Mouse (Mus musculus) lung, embryonic 14.5 days (tissue): ENCODE measurements around the gene Fto. TPM values are rescaled to one million over a fixed set of nuclear protein-coding genes. Genes with fewer than 3 reads are reported as not detected.
A peak's percentile ranks its signal among the peaks of the same experiment; 100 is the strongest.

Experiments
- ATAC-seq: fragments of 200-750 bp; cut with Nextera tagmentation; 2 replicates; pipeline ENCODE4 v1.8.0; 2017; ENCODE audit warnings: mild to moderate bottlenecking, moderate TSS enrichment, moderate library complexity; ENCODE audit not compliant: insufficient read depth
- DNase-seq: peaks from one replicate; pipeline ENCODE4 v3.0.0-alpha.2; 2015
- H3K27ac ChIP-seq: fragments of 300-500 bp; sonication (generic); 2 replicates; pipeline ENCODE4 v1.5.1; 2014; ENCODE audit warnings: low read depth, mild to moderate bottlenecking, moderate library complexity
- H3K27me3 ChIP-seq: fragments of 300-500 bp; sonication (generic); 2 replicates; pipeline ENCODE4 v1.6.1; 2014; ENCODE audit warnings: low read length, control low read depth; ENCODE audit not compliant: insufficient read depth
- H3K36me3 ChIP-seq: fragments of 300-500 bp; sonication (generic); 2 replicates; pipeline ENCODE4 v1.6.1; 2014; ENCODE audit warnings: control low read depth; ENCODE audit not compliant: insufficient read depth
- H3K4me1 ChIP-seq: fragments of 300-500 bp; sonication (generic); 2 replicates; pipeline ENCODE4 v1.6.1; 2014; ENCODE audit warnings: antibody characterized with exemption, control low read depth; ENCODE audit not compliant: insufficient read depth
- H3K4me2 ChIP-seq: fragments of 300-500 bp; sonication (generic); 2 replicates; pipeline ENCODE4 v1.6.1; 2014; ENCODE audit warnings: mild to moderate bottlenecking
- H3K4me3 ChIP-seq: fragments of 300-500 bp; sonication (generic); 2 replicates; pipeline ENCODE4 v1.5.1; 2014; ENCODE audit warnings: low read depth, low read length
- H3K9ac ChIP-seq: fragments of 300-500 bp; sonication (generic); 2 replicates; pipeline ENCODE4 v1.6.1; 2014
- H3K9me3 ChIP-seq: fragments of 300-500 bp; sonication (generic); 2 replicates; pipeline ENCODE4 v1.6.1; 2016; ENCODE audit warnings: low read depth, low read length, control low read depth
- CTCF ChIP-seq: IDR thresholded peaks from 2 replicates; pipeline ENCODE4 v1.5.1; 2016; ENCODE audit warnings: antibody characterized with exemption, low read depth
- WGBS: fragments of 180-500 bp; shearing (Covaris S2); extraction: QIAGEN DNeasy Blood & Tissue Kit; methylation state at CpG from one replicate; pipeline ENCODE4 v1.1.7; 2014; 5-methylcytosine and 5-hydroxymethylcytosine counted together
- polyA plus RNA-seq: library from polyadenylated mRNA; unstranded; fragments of >200 nt; fragmentation: Nextera tagmentation; extraction: Ambion mirVana; gene quantifications from 2 replicates; pipeline ENCODE4 v1.2.1, GENCODE M21; 2014

Fto gene
- polyA plus RNA-seq, 1 experiment from 2014 or later, result 104 TPM

DNA sequence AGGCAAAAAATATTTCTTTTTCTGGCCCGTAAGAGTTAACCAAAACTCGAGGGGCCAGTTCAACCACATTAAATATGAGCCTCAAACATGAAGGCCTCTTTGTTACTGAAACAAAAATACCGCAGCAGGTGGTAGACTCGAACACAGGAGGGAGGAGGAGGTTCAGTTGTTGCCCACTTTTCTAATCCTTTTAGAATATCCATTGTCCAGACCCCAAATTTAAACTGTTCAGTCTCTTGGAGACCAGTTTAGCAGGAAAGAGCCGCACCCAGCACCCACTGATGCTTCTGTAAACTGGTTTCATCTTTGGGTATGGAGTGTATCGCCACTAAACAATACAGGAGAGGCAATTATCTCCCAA lies 196.6 kb downstream of the Fto start:
- H3K27me3 ChIP-seq, result no peaks in the 10 kb centered on the region
- no peak overlapping the region for H3K4me2 ChIP-seq
- no peaks in the 10 kb centered on the region for H3K36me3 ChIP-seq
- no peak overlapping the region for H3K9ac ChIP-seq
- 69% methylated on average over 6 of the region's 6 CpGs for WGBS
- no peak overlapping the region for H3K27ac ChIP-seq
- no peak for TF ChIP-seq CTCF
- H3K9me3 ChIP-seq, result no peaks in the 10 kb centered on the region
- H3K4me3 ChIP-seq, result no peak overlapping the region
- H3K4me1 ChIP-seq, result peaks cover 36% of the 10 kb centered on the region
- ATAC-seq (no peak), DNase-seq (no peak)

DNA sequence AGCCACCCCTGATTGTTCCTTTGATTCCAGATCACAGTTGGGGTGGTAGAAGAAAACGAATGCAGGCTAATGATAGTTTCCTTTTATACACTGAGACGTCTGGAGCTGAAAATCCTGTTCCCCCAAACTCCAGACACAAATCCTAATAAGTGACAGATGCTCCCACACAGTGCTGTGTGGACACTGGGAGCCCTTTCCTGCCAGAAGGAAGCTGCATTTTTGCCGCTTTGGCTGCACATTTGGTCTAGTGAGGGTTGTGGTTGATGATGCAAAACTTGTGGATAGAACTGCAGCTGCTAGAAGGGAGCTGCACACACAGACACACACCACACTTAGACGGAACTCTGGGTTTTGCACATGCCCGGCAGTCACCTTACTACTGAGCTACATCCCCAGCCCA lies 197.4 kb downstream of the Fto start:
- Histone ChIP-seq H3K27ac (no peak overlapping the region), H3K9me3 (no peaks in the 10 kb centered on the region), H3K4me2 (no peak overlapping the region), H3K9ac (no peak overlapping the region), H3K4me3 (no peak overlapping the region), H3K27me3 (no peaks in the 10 kb centered on the region), H3K4me1 (peaks cover 28% of the 10 kb centered on the region), H3K36me3 (no peaks in the 10 kb centered on the region)
- no peak for TF ChIP-seq CTCF
- 60% methylated on average over 5 of the region's 5 CpGs for WGBS
- DNase-seq (no peak), ATAC-seq (no peak)

DNA sequence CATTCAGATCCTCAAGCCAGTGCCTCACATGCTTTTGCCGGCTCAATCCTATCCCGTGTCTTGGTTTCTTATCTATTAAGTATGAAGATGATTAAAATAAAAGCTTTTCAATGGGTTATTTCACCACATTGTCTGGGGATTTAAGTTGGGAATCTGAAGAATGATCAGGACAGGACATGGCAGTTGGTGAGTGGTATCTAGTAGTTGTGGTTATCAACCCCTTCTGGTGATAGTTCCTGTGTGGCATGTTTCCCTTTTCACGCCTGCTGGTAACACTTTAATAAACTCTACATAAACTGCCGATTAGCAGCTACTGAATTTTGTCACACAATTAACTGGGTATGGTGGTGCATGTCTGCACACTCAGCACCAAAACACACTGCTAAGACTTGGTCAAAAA lies 198.6 kb downstream of the Fto start:
- Histone ChIP-seq H3K27me3 (no peaks in the 10 kb centered on the region), H3K27ac (no peak overlapping the region), H3K9ac (no peak overlapping the region), H3K36me3 (no peaks in the 10 kb centered on the region), H3K4me3 (no peak overlapping the region), H3K4me2 (no peak overlapping the region), H3K9me3 (no peaks in the 10 kb centered on the region), H3K4me1 (peaks cover 21% of the 10 kb centered on the region; the same call in 1 of the 2 replicates)
- TF ChIP-seq CTCF, result no peak
- DNase-seq (no peak), ATAC-seq (no peak)
- 84% methylated on average over 4 of the region's 4 CpGs for WGBS

DNA sequence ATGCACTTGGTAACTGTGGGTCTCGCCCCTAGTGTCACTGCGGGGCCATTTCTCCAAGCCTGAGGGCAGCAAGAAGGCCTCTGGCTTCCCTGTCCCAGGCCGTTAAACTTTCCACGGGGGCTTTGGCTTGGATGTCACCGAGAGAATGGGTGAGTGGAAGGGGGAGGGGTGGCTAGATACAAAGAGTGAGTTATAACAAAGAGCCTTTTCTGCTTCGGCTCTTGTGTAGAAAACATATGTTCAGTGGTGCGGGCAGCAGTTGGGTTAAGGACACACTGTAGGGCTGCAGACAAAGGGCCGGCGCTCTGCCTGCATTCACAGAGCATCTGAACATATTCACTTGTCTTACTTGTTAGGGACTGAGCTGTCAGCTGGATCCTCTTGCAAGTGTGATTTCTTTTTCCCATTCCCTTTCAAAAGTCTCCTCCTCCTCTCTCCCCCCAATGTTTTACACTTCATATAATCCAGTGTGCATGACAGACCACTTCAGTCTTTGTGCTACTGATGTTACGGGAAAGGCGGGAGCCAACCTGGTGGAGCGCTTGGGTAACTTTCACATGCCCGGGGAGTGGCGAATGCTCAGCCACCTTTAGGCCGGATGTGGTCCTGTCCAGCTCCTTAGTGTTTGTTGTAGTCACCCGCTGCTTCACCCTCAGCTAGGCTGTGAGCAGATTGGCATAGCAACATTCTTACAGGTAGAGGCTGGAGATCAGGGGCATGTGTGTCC lies 201.6 kb downstream of the Fto start:
- no peak for DNase-seq
- Histone ChIP-seq H3K4me1 (peaks cover 18% of the 10 kb centered on the region; the same call in 1 of the 2 replicates), H3K4me3 (no peak overlapping the region), H3K9me3 (no peaks in the 10 kb centered on the region), H3K36me3 (no peaks in the 10 kb centered on the region), H3K27me3 (no peaks in the 10 kb centered on the region), H3K27ac (no peak overlapping the region), H3K4me2 (no peak overlapping the region), H3K9ac (no peak overlapping the region)
- 57% methylated on average over 16 of the region's 16 CpGs for WGBS
- no peak for ATAC-seq
- no peak for TF ChIP-seq CTCF

DNA sequence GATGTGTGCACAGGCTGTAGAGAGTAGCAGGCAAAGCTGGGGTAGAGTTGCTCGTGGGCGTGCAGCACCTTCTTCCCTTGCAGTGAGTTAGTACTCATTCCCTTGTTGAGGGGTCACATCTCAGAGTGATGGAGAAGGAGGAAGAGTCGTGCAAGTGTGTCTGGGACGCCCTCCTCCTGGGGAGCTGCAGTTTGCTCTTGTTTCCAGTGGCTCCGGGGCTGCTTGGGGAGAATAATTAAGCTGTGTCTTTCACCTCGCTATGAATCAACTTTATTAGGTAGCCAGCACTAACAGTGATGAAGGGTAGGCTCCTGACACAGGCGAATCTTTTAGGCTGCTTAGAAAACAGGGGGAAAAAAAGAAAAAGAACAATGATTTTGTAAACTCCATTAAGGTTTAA lies 203.1 kb downstream of the Fto start:
- Histone ChIP-seq H3K9me3 (no peaks in the 10 kb centered on the region), H3K36me3 (no peaks in the 10 kb centered on the region), H3K9ac (no peak overlapping the region), H3K27ac (no peak overlapping the region), H3K4me2 (no peak overlapping the region), H3K27me3 (no peaks in the 10 kb centered on the region), H3K4me3 (no peak overlapping the region), H3K4me1 (peaks cover 15% of the 10 kb centered on the region; the same call in 1 of the 2 replicates)
- whole genome bisulfite sequencing, result 38% methylated on average over 7 of the region's 7 CpGs
- ATAC-seq (no peak), DNase-seq (no peak)
- no peak for TF ChIP-seq CTCF

DNA sequence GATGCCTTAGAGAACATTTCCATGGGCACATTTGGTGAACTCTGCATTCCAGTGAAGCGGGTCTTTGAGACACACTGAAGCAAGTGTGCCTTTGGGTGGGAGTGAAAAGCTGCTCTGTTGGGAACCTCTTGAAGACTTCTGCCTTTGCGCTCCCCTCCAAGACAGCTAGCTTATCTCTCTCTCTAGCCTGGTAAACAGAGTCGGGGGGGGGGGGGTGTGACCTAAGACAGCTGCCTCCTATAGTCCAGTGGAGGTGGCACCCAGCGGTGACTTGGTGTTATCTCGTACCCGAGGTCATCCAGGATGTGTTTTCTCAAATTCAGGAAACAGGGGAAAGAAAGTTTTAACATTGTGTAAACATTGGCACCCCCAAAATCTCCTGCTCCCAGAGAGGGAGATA lies 204.8 kb downstream of the Fto start:
- Histone ChIP-seq H3K4me2 (no peak overlapping the region), H3K9ac (no peak overlapping the region), H3K27me3 (no peaks in the 10 kb centered on the region), H3K4me1 (peaks cover 15% of the 10 kb centered on the region; the same call in 1 of the 2 replicates), H3K9me3 (no peaks in the 10 kb centered on the region), H3K27ac (no peak overlapping the region), H3K36me3 (peaks cover 4% of the 10 kb centered on the region; the same call in 1 of the 2 replicates), H3K4me3 (no peak overlapping the region)
- no peak for TF ChIP-seq CTCF
- WGBS, result 13% methylated on average over 6 of the region's 6 CpGs
- DNase-seq (no peak), ATAC-seq (no peak)

DNA sequence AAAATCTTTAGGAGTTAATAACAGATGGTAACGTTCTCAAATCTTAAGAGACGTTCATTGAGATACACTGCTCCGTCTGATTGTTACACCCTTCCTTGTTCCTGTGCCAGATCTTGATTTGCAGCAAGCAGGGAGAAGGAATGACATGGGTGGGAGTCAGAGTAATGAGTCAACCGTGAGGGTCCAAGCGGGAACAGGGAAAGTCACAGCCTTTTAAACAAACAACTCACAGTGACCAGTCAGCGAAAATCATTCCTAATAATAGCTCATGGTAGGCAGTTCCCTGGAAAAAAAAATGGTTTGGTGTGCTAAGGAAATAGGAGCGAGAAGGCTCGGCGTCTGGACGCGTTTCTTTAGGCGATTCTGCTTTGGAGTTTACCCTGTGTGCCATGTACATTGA lies 208.9 kb downstream of the Fto start:
- H3K9me3 ChIP-seq, result no peaks in the 10 kb centered on the region
- H3K4me2 ChIP-seq, result no peak overlapping the region
- H3K9ac ChIP-seq, result no peak overlapping the region
- WGBS, result 50% methylated on average over 12 of the region's 12 CpGs
- DNase-seq (peak; percentile 26), ATAC-seq (no peak)
- H3K27ac ChIP-seq, result no peak overlapping the region
- no peaks in the 10 kb centered on the region for H3K27me3 ChIP-seq
- H3K4me1 ChIP-seq, result peaks cover 23% of the 10 kb centered on the region
- peaks cover 4% of the 10 kb centered on the region; the same call in 1 of the 2 replicates for H3K36me3 ChIP-seq
- no peak overlapping the region for H3K4me3 ChIP-seq
- TF ChIP-seq CTCF, result no peak
